Mouse (Mus musculus) olfactory bulb, adult 2 months (tissue): ENCODE measurements around the gene Tbx15.

Source experiments
- CTCF ChIP-seq: fragments of 200-500 bp; IDR thresholded peaks from 2 replicates; pipeline ENCODE4 v1.5.1; 2012; ENCODE audit warnings: low read depth, mild to moderate bottlenecking, low read length, moderate library complexity; ENCODE audit not compliant: insufficient read depth
- POLR2A ChIP-seq: fragments of 200-500 bp; IDR thresholded peaks from 2 replicates; pipeline ENCODE4 v1.6.1; 2012; ENCODE audit warnings: mild to moderate bottlenecking, low read depth, low read length, moderate library complexity; ENCODE audit not compliant: insufficient read depth

DNA sequence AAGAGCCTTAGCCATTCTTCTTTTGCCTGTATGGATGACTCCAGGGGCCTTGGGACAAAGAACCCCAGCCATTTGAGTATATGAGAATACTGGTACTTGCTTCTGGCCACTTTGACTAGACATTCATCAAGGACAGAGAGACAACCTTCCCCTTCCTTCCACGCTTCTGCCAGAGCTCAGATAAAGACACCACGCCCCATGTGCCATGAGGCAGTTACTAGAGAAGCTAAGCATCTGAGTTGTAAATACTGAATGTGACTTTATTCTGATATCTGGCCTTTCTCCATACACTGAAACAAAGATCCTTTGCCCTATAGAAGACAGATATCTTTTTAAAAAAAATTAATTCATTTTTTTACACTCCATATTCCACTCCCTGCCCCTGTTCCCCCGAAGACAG is 39.5 kb downstream of the Tbx15 start:
- TF ChIP-seq CTCF (no peak), POLR2A (no peak)
